Mouse (Mus musculus) megakaryocyte, embryonic 14.5 days (primary cell): Measurements from ENCODE around the gene Unc50.

Experiments
- FLI1 ChIP-seq: IDR thresholded peaks from 2 replicates; pipeline ENCODE4 v1.6.1; 2012; ENCODE audit warnings: low read length, inconsistent platforms, mixed read lengths
- GATA1 ChIP-seq: IDR thresholded peaks from 3 replicates; pipeline ENCODE4 v1.6.1; 2012; ENCODE audit warnings: mixed read lengths, low read length, inconsistent platforms, borderline replicate concordance

- TF ChIP-seq FLI1 (no peak), GATA1 (no peak)
Measured at GRCm38 (mm10) chr1:37393174-37393573, 36.8 kb upstream of the Unc50 start.
